Mouse (Mus musculus): ENCODE data around the gene Snapin.

Gene Snapin

DNA sequence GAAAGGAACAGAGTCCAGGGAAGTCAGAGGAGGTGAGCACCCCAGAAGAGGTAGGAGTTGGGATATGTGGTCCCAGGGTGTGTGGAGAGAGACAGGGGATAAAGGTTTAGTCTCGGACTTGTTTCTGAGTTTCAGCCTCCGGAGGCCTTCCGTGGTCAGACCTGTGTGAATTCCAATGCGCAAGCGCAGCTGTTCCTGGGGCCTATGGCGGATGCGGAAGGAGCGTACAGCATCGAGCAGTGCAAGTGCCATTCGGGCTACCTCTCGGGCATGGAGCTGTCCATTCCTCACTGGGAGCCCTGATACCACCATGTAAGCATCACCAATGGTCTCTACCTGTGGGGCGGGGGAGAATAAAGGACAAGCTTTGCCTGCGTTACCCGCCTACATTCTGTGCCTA, 35.9 kb downstream of the Snapin start:
- DNase-seq (ENCODE audit: low read depth, low spot score) = no peak

DNA sequence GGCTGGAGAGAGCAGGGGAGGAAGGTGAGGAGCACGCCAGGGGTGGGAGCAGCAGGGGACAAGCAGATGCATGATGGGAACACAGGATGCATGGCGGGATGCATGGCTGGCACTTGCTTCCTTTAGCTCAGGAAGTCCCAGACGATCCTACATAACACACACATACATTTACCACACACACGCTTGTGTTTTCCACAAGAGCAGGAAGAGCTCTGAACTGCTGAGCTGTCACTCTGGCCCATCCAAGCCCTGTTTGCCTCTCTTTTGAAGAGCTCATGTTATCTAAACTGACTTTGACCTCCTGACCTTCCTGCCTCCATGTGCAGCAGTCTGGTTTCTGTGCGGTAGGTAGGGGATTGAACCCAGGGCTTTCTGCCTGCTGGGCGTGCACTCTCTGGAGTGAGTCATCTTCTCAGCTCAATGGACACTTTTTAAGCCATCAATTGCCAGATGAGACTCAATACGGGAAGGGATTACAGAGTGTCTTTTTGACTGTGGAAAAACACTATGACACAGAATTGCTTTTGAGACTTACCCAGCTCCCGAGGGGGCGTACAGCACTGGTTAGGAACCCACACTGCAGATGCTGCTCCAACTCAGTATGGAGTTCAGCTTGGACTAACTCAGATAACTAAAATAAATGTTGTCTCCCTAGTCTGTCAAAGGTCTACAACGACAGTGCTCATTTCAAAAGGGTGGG, 39.3 kb downstream of the Snapin start:
- peak; percentile 48 for DNase-seq (ENCODE audit: low read depth, low spot score)

DNA sequence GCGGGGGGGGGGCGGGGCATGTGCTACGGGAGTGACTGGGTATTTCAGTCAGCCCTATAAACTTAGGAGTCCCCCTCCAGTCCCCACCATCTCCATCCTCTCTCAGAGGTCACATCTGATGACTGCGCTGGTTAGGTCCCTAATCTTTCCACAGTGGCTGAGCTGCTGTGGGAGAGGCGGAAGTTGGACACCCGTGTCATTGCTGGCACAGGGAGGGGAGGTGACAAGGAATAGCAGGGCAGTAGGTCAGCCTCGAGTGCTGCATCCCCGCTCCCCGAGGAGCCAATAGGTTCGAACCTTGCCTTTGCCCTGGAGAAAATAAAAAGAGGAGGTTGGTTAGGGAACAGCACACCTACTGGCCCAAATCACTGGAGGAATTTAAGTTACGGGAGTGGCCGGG, 40.0 kb downstream of the Snapin start:
- DNase-seq (ENCODE audit: low read depth, low spot score) = no peak

DNA sequence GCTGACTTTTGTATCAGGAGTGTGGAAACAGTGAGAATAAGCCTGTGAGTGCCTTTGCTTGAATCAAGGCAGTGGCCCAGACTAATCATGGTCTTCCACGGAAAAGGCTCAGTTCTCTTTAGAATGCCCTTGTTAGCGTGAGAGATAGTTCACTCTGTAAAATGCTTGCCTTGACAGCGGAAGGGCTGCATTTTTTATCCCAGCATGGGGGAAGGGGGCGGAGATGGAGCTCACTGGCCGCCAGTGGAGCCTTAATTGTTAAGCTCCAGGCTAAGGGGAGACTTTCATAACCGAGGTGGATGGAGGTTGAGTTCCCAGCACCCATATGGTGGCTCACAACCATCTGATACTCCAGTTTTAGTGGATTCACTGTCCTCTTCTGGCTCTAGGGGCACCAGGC, 42.2 kb downstream of the Snapin start:
- DNase-seq (ENCODE audit: low read depth, low spot score) = no peak

DNA sequence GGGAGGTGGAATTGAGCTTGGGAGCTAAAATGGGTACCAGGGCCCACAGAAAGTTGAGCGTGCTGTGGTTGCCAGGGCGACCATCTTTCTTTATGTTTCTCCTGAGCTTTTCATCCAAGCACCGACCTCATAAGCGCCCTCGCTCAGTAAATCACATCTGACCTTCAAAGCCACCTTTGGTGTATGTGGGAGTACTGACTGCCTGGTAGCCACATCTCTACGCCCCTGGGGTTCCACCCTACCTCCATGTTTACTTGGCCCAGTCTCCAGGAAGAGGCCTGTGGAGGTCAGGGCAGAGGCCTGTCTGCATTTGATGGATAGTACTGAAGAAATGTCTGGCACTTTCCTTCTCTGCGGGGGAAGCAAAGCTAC, 43.7 kb downstream of the Snapin start:
- peak; percentile 40 for DNase-seq (ENCODE audit: low read depth, low spot score)

DNA sequence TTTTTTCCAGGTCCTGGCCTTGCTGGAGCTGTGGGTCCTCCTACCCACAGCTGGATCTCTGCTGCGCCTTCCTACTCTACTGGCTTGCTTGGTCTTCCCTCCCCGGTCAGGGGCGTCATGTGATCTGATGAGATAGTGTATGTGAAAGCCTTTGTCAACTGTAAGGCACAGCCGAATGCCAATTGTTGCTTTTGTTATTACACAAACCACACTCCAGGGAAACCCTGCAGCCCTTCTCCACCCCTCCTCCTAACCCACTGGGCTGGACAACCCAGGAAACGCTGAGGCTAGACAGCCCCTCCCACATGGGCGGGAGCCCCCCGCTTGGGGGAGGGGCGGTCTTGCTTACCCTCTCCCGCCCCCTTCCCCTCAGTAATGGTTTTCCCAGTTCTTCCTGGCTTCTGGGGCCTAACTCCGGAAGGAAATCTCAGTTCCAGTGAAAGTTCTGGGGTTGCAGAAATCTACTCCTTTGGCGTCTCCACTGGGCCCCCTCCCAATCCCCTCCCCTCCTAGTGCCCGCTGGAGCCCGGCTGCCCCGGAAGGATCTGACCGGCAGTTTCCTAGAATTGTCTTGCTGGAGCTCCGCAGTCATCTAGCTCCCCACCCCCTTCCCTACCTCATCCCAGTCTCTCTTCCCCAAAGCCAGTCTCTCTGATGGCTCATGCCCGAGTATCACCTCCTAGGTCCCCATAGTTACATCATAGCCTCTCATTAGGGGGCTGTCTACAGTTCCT, 44.3 kb downstream of the Snapin start:
- DNase-seq (ENCODE audit: low read depth, low spot score) = peak; percentile 88

DNA sequence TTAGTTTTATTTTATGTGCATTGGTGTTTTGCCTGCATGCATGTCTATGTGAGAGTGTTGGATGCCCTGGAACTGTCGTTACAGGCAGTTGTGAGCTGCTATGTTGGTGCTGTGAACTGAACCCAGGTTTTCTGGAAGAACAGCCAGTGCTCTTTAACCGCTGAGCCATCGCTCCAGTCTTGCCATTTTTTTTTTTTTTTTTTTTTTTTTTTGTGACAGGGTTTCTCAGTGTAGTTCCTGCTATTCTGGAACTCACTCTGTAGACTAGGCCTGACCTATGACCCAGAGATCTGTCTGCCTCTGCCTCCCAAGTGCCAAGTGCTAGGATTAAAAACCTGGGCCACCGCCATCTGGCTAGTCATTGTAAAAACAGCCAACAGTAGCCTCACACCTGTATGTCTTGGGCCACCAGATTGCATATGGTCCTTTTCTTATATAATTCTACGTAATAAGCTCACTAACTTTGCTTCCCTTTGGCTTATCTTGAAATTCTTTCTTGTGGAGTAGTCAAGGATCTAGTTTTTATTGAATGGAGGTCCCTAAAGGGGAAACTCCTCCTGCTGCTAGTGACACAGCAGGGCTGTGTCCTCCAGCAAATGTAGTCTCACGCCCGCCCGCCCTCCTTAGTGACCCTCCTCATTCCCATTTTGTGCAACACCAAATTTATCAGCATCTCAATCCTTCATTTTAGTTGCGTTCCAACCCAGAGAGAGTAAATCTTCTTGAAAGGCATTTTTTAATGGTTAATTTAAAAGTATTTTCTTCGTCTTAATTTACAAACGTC, 45.2 kb downstream of the Snapin start:
- no peak for DNase-seq (ENCODE audit: low read depth, low spot score)

DNA sequence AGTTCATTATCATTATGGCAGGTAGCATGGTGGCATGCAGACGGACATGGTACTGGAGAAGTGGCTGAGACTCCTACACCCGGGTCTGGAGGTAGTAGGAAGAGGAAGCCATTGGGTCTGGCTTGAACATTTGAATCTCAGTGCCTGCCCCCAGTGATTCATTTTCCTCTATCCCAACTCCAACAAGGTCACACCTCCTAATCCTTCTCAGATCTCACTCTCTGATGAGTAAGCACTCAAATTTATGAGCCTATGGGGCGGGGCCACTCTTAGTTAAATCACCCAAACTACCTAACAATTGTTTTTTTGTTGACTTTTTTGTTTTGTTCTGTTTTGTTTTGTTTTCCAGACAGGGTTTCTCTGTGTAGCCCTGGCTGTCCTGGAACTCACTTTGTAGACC, 46.9 kb downstream of the Snapin start:
- no peak for DNase-seq (ENCODE audit: low read depth, low spot score)

DNA sequence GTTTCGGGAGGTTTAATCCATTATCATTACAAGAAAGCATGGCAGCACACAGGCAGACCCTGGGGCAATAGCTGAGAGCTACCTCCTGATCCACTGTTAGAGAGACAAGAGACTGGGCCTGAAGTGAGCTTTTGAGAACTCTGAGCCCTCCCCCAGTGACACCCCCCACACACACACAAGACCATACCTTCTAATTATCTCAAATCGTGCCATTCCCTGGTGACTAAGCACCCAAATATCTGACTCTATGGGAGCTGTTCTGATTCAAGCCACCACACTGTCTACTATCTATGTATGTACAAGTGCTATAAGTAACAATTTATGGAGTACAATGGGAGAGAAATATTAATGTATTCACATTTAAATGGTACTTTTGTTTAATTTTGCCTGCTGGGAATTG, 50.1 kb downstream of the Snapin start:
- peak; percentile 54 for DNase-seq (ENCODE audit: low read depth, low spot score)
